Mouse (Mus musculus) stomach, embryonic 16.5 days (tissue): ENCODE measurements around the gene Emsy. TPM values are rescaled to one million over a fixed set of nuclear protein-coding genes. Genes with fewer than 3 reads are reported as not detected.

ENCODE experiments used
- ATAC-seq: fragments of 200-750 bp; cut with Nextera tagmentation; 2 replicates; pipeline ENCODE4 v1.8.0; 2017; ENCODE audit warnings: moderate number of reproducible peaks, moderate TSS enrichment; ENCODE audit not compliant: insufficient read depth, low FRiP score
- H3K27ac ChIP-seq: fragments of 300-500 bp; sonication (generic); 2 replicates; pipeline ENCODE4 v1.5.1; 2014; ENCODE audit warnings: low read length
- H3K27me3 ChIP-seq: fragments of 300-500 bp; sonication (generic); 2 replicates; pipeline ENCODE4 v1.6.1; 2014; ENCODE audit warnings: low read length, control low read depth, mixed read lengths; ENCODE audit not compliant: control insufficient read depth, insufficient read depth
- H3K36me3 ChIP-seq: fragments of 300-500 bp; sonication (generic); 2 replicates; pipeline ENCODE4 v1.6.1; 2014; ENCODE audit warnings: low read length; ENCODE audit not compliant: control insufficient read depth, insufficient read depth
- H3K4me1 ChIP-seq: fragments of 300-500 bp; sonication (generic); 2 replicates; pipeline ENCODE4 v1.6.1; 2014; ENCODE audit warnings: low read length, control low read depth, mixed read lengths; ENCODE audit not compliant: control insufficient read depth, insufficient read depth
- H3K4me2 ChIP-seq: fragments of 300-500 bp; sonication (generic); 2 replicates; pipeline ENCODE4 v1.6.1; 2014; ENCODE audit warnings: low read depth, low read length, mixed read lengths
- H3K4me3 ChIP-seq: fragments of 300-500 bp; sonication (generic); replicated peaks from 2 replicates; pipeline ENCODE4 v1.5.1; 2014; ENCODE audit warnings: mild to moderate bottlenecking, low read length
- H3K9ac ChIP-seq: fragments of 300-500 bp; sonication (generic); 2 replicates; pipeline ENCODE4 v1.6.1; 2014; ENCODE audit warnings: low read length
- H3K9me3 ChIP-seq: fragments of 300-500 bp; sonication (generic); replicated peaks from 2 replicates; pipeline ENCODE4 v1.6.1; 2016; ENCODE audit warnings: low read length, control low read depth; ENCODE audit not compliant: control insufficient read depth
- whole genome bisulfite sequencing: fragments of 180-500 bp; shearing (Covaris S2); extraction: QIAGEN DNeasy Blood & Tissue Kit; methylation state at CpG from one replicate; pipeline ENCODE4 v1.1.7; 2014; 5-methylcytosine and 5-hydroxymethylcytosine counted together
- polyA plus RNA-seq: library from polyadenylated mRNA; unstranded; fragments of >200 nt; fragmentation: Nextera tagmentation; extraction: Ambion mirVana; gene quantifications from 2 replicates; pipeline ENCODE4 v1.2.1, GENCODE M21; 2015

Emsy gene
- polyA plus RNA-seq, 1 experiment from 2014 or later: 23.1 TPM

DNA sequence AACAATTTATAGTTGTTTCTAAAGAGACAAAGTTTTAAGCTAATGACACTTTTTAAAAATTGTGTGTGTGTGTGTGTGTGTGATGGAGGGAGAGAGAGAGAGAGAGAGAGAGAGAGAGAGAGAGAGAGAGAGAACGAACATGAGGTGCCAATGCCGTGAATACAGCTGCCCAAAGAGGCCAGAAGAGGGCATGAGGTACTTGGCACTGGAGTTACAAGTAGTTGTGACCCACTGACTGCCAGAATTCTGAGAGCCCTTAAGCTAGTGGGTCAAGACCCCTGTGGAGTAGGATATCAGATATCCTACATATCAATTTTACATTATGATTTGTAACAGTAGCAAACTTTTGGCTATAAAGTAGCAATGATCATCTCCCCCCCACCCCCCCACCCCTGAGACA, 4.9 kb downstream of the Emsy start:
- H3K27me3 ChIP-seq: no peaks in the 10 kb centered on the region
- no peaks in the 10 kb centered on the region for H3K9me3 ChIP-seq
- H3K4me2 ChIP-seq: no peak overlapping the region
- no peak overlapping the region for H3K9ac ChIP-seq
- peaks cover 6% of the 10 kb centered on the region; the same call in 1 of the 2 replicates for H3K4me1 ChIP-seq
- 76% methylated on average over 2 of the region's 2 CpGs for WGBS
- ATAC-seq: no peak
- H3K4me3 ChIP-seq: no peak overlapping the region
- no peak overlapping the region for H3K27ac ChIP-seq
- peaks cover 5% of the 10 kb centered on the region; the same call in 1 of the 2 replicates for H3K36me3 ChIP-seq

DNA sequence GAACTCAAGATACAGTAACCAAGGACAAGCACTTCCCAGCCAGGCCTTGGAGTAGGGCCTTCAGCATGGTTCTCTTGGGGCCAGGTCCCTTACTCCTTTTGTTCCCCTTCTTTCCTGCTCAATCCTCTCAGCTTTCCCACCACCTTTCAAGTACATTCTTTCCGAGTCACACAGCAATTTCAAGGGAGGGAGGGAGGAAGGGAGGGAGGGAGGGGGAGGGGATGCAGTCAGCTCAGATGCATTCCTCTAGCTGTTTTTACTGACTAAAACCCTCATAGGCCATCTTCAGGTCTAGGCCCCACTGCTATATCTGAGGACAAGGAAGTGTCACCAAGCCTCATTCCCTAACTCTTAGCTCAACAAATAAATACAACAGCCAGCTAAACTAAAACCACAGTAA, 12.3 kb downstream of the Emsy start:
- WGBS: 23% methylated on average over 1 of the region's 1 CpGs
- Histone ChIP-seq H3K9me3 (no peaks in the 10 kb centered on the region), H3K9ac (no peak overlapping the region), H3K27me3 (no peaks in the 10 kb centered on the region), H3K4me2 (no peak overlapping the region), H3K36me3 (0 out of 2 replicates have a peak, but pooled peaks cover 2% of the 10 kb centered on the region), H3K4me1 (no peaks in the 10 kb centered on the region), H3K27ac (no peak overlapping the region), H3K4me3 (no peak overlapping the region)
- ATAC-seq: no peak

DNA sequence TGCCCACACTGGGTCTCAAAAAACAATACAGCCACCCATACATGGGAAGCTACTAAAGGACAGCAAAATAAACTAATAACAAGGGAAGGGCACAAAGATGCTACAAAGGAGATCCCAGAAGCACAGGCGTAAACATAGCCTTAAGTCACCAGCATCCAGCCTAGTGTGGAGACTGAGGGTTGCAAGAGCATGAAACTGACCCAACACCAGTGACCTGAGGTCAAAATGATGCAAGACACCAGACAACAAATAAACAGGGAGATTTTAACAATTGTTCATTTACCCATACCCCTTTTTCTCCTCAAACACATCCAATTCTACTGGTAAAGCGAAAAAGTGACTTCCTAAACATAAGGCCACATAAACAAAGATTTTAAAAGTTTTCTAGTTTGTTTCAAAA, 20.0 kb downstream of the Emsy start:
- no peaks in the 10 kb centered on the region for H3K27me3 ChIP-seq
- no peak overlapping the region for H3K4me3 ChIP-seq
- ATAC-seq: no peak
- H3K9me3 ChIP-seq: no peaks in the 10 kb centered on the region
- no peak overlapping the region for H3K9ac ChIP-seq
- H3K27ac ChIP-seq: no peak overlapping the region
- H3K4me2 ChIP-seq: no peak overlapping the region
- H3K4me1 ChIP-seq: no peaks in the 10 kb centered on the region; the same call in 1 of the 2 replicates
- 95% methylated on average over 2 of the region's 2 CpGs for WGBS
- no peaks in the 10 kb centered on the region; the same call in 1 of the 2 replicates for H3K36me3 ChIP-seq

DNA sequence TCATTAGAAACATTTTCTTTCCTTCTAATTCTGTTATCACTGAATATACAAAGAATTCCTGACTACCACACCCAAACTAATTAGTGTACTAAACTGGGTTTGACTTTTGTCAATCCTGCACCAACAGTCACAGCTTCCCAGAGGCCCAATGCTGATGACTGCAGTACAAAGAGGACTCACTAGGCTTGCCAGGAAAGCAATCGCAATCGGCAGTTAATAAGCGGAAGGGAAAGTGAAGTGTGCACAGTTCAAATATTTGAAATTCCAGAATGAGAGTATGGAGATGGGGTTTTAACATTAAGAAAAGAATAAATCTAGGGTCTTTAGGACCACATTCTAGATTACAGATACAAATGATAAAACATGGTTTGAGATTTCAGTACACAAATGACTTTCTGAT, 23.6 kb downstream of the Emsy start:
- 46% methylated on average over 3 of the region's 3 CpGs for WGBS
- H3K9me3 ChIP-seq: no peaks in the 10 kb centered on the region
- no peak overlapping the region for H3K4me3 ChIP-seq
- no peaks in the 10 kb centered on the region; the same call in 1 of the 2 replicates for H3K4me1 ChIP-seq
- no peaks in the 10 kb centered on the region; the same call in 1 of the 2 replicates for H3K36me3 ChIP-seq
- no peak for ATAC-seq
- no peak overlapping the region for H3K27ac ChIP-seq
- H3K9ac ChIP-seq: no peak overlapping the region
- no peak overlapping the region for H3K4me2 ChIP-seq
- no peaks in the 10 kb centered on the region for H3K27me3 ChIP-seq

DNA sequence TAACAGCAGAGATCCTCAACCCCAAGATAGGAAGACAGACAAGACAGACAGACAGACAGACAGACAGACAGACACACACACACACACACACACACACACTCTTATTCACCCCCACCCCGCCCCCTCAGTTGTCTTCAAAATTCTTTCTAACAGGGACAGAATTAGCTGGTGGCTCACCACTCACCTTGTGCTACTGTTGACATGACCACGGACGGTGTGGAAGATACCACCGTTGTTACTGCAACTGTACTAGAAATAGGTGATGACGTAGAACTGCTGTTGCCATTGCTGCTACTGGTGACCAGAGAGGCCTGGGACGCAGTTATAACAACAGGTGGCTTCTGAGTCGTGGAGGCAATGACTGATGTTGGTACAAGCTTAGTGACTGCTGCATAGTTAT, 26.6 kb downstream of the Emsy start:
- Histone ChIP-seq H3K36me3 (peaks cover 8% of the 10 kb centered on the region; the same call in 1 of the 2 replicates), H3K4me3 (no peak overlapping the region), H3K9ac (no peak overlapping the region), H3K27ac (no peak overlapping the region), H3K9me3 (no peaks in the 10 kb centered on the region), H3K27me3 (no peaks in the 10 kb centered on the region), H3K4me1 (no peaks in the 10 kb centered on the region; the same call in 1 of the 2 replicates), H3K4me2 (no peak overlapping the region)
- ATAC-seq: no peak
- WGBS: 88% methylated on average over 7 of the region's 7 CpGs

DNA sequence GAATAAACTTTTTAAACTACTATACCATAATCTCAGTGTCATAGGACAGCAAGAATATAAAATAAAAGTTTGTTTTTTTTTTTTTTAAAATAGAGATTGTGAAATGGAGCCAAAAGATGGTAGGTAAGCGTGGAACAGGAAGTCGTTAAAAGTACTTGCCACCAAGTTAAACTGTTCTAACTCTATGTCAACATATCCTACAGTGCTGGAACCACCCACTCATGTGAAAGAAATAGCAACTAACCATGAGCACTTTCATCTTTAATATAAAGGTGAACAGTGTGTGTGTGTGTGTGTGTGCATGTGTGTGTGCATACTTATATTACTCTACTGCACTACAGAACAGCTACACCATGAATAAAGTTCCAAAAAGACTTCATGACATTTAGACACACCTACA, 38.8 kb downstream of the Emsy start:
- H3K36me3 ChIP-seq: peaks cover 9% of the 10 kb centered on the region; the same call in 1 of the 2 replicates
- no peak overlapping the region for H3K27ac ChIP-seq
- ATAC-seq: no peak
- no peaks in the 10 kb centered on the region for H3K9me3 ChIP-seq
- 77% methylated on average over 2 of the region's 2 CpGs for WGBS
- H3K27me3 ChIP-seq: no peaks in the 10 kb centered on the region
- no peak overlapping the region for H3K4me2 ChIP-seq
- H3K4me1 ChIP-seq: no peaks in the 10 kb centered on the region
- no peak overlapping the region for H3K4me3 ChIP-seq
- no peak overlapping the region for H3K9ac ChIP-seq

DNA sequence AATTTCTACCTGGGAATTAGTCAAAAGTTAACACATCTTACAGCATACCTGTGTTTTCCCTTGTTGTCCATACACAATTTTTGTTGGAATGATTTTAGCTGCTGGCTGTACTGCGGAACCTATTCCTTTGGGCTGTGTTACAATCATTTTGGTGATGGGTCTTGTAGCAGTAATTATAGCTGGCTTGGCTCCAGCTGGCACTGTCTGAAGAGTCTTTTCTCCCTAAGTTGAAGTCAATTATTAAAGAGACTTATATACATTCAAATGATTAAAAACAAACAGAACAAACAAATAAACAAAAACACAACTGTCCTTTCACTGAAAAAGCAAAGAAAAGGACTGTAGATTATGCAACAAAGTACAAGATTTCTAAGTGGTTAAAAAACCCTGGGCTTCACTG, 43.6 kb downstream of the Emsy start:
- no peak overlapping the region for H3K9ac ChIP-seq
- no peak overlapping the region for H3K27ac ChIP-seq
- no peak for ATAC-seq
- whole genome bisulfite sequencing: 84% methylated on average over 1 of the region's 1 CpGs
- no peaks in the 10 kb centered on the region for H3K27me3 ChIP-seq
- no peaks in the 10 kb centered on the region for H3K9me3 ChIP-seq
- H3K36me3 ChIP-seq: 0 out of 2 replicates have a peak, but pooled peaks cover 4% of the 10 kb centered on the region
- no peaks in the 10 kb centered on the region for H3K4me1 ChIP-seq
- H3K4me3 ChIP-seq: no peak overlapping the region
- no peak overlapping the region for H3K4me2 ChIP-seq

DNA sequence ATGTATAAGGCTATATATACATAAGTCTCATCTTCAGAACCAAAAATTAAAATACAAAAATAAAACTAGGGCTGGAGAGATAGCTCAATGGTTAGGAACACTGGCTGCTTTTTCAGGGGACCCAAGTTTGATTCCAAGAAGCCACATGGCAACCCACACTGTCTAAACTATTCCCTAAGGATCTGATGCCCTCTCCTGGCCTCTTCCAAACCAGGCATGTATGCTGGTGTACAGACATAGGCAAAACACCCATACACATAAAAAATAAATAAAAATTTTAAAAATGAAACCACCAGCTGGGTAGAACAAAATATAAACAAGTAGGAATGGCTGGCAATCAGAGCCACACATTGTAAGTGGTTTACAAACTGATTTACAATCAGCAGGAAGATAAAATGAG, 48.1 kb downstream of the Emsy start:
- no peaks in the 10 kb centered on the region for H3K4me1 ChIP-seq
- no peak for ATAC-seq
- no peaks in the 10 kb centered on the region for H3K27me3 ChIP-seq
- H3K36me3 ChIP-seq: no peaks in the 10 kb centered on the region
- H3K9me3 ChIP-seq: no peaks in the 10 kb centered on the region
- H3K4me3 ChIP-seq: no peak overlapping the region
- H3K4me2 ChIP-seq: no peak overlapping the region
- H3K9ac ChIP-seq: no peak overlapping the region
- no peak overlapping the region for H3K27ac ChIP-seq

DNA sequence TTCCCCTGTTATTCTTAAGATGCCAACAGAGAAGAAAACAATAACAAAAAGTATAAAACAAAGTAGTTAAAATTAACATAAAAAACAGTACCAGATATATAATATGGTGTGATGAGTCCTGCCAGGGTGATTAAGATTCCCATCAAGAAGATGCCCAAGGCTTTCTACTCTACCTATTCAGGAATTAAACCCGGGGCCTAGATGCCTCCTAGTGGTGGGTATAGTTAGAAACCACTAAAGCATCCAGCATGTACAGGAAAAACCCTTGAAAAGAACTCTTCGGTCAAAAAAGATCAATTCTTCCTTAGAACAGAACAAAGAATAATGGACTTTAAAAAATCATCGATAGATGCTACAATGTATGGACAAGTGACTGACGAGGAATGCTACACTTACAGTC, 49.4 kb downstream of the Emsy start:
- Histone ChIP-seq H3K36me3 (no peaks in the 10 kb centered on the region; the same call in 1 of the 2 replicates), H3K4me3 (no peak overlapping the region), H3K27ac (no peak overlapping the region), H3K27me3 (no peaks in the 10 kb centered on the region), H3K9me3 (no peaks in the 10 kb centered on the region), H3K9ac (no peak overlapping the region), H3K4me2 (no peak overlapping the region), H3K4me1 (no peaks in the 10 kb centered on the region)
- ATAC-seq: no peak
- WGBS: 74% methylated on average over 4 of the region's 4 CpGs

DNA sequence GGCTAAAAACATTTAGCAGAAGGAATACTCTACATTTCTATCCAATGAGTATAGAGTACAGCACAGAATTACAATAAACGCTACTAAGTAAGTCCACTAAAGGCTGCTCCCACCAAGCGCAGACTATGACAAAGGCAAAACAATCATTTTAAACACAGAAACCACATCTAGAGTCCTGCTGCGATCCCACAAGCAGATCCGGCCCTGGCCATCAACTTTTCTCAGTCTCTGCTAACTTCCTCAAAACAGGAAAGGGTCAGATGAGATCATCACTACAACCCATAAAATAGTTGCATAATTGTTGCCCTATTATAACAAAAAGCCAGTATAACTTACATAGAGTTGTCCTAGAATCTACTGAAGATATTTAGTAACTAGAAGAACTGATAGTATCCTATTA, 54.9 kb downstream of the Emsy start:
- WGBS: 80% methylated on average over 4 of the region's 4 CpGs
- no peak for ATAC-seq
- Histone ChIP-seq H3K4me3 (no peak overlapping the region), H3K36me3 (peaks cover 3% of the 10 kb centered on the region; the same call in 1 of the 2 replicates), H3K9ac (no peak overlapping the region), H3K9me3 (no peaks in the 10 kb centered on the region), H3K27ac (no peak overlapping the region), H3K4me1 (no peaks in the 10 kb centered on the region), H3K27me3 (no peaks in the 10 kb centered on the region), H3K4me2 (no peak overlapping the region)
